Mouse (Mus musculus): ENCODE measurements around the gene Ap1g1.
"Not testable (repeated sequence)": the region's sequence is repeated elsewhere in the genome, so short reads cannot be mapped to it uniquely, and the experiment has no call there.

Ap1g1 gene

GRCm38 (mm10) chr8:109868003-109868679, 89.8 kb downstream of the Ap1g1 start, which contains the start of gene Phlpp2:
Phlpp2 (plus strand) TSS chr8:109868542.
- DNase-seq: peak; percentile 93

GRCm38 (mm10) chr8:109868680-109869361, 90.5 kb downstream of the Ap1g1 start:
- DNase-seq: peak; percentile 53

- no peak for DNase-seq
These were observed 92.7 kb downstream of the Ap1g1 start for GRCm38 (mm10) chr8:109871056-109871455.

GRCm38 (mm10) chr8:109873800-109874199, 95.4 kb downstream of the Ap1g1 start:
- not testable (repeated sequence) for DNase-seq

- DNase-seq: no peak
These were observed 101.8 kb downstream of the Ap1g1 start for GRCm38 (mm10) chr8:109880012-109880662.

- no peak for DNase-seq
These were observed 106.9 kb downstream of the Ap1g1 start for GRCm38 (mm10) chr8:109885294-109885693.

- no peak for DNase-seq
These were observed 110.9 kb downstream of the Ap1g1 start for GRCm38 (mm10) chr8:109889211-109889610.

- no peak for DNase-seq
These were observed 112.6 kb downstream of the Ap1g1 start for GRCm38 (mm10) chr8:109890794-109891585.

- DNase-seq: no peak
These were observed 116.3 kb downstream of the Ap1g1 start for GRCm38 (mm10) chr8:109894636-109895035.

- no peak for DNase-seq
These were observed 117.0 kb downstream of the Ap1g1 start for GRCm38 (mm10) chr8:109895355-109895754.

- DNase-seq: no peak
These were observed 124.0 kb downstream of the Ap1g1 start for GRCm38 (mm10) chr8:109902379-109902778.

- DNase-seq: no peak
These were observed 125.6 kb downstream of the Ap1g1 start for GRCm38 (mm10) chr8:109903909-109904469.

- no peak for DNase-seq
These were observed 126.7 kb downstream of the Ap1g1 start for GRCm38 (mm10) chr8:109904928-109905668.

GRCm38 (mm10) chr8:109906907-109907306, 128.6 kb downstream of the Ap1g1 start:
- DNase-seq: no peak

- DNase-seq: no peak
These were observed 129.0 kb downstream of the Ap1g1 start for GRCm38 (mm10) chr8:109907376-109907775.
